Mouse (Mus musculus): ENCODE data around the gene Gm45062.
A peak's percentile ranks its signal among the peaks of the same experiment; 100 is the strongest.

The Gm45062 gene

DNA sequence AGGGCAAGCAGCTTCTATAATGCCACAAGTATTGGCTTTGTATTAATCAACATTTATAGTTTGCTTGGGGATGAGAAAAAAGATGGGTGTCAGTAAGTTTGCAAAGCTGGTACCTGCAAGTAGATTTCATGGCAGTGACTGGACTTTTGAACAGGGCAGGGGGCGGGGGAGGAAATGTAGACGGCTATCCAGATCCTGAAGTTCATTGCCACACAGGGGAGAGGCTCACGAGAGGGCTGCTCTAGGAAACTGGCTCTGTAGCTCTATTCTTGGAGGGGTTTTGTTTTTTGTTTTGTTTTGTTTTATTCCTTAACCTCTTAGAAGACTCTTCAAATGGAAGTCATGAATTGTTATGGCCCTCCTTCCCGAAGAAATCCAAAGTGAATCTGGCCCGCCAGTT lies 162.2 kb downstream of the Gm45062 start:
- DNase-seq, result no peak

DNA sequence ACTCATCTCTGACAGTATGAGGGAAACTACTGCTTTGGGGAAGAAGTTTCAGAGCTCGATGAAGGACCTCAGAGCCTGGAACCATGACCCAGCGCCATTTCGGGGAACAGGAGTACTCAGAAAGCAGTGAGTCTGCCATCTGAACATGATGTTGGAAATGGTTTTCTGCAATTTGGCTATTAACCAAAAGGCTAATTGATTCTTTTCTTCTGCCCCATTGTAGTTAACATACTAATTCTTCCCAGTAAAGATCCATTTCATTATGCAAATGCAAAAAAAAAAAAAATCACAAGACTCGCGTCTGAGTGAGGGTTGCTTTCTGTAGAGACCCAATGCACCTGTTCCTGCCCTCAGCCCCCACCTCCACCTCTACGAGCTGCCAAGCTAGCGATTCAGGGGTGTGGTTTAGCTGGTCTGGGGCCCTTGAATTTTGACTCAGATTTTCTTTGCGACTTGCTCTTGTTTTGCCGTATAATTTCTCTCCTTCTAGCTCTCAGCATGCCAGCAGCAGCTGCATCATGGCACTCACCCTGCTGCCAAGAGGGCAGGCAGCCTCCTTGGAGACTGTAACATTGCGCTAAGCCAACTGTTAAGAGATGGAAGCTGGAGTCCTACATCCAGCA lies 162.8 kb downstream of the Gm45062 start:
- peak; percentile 66 for DNase-seq

DNA sequence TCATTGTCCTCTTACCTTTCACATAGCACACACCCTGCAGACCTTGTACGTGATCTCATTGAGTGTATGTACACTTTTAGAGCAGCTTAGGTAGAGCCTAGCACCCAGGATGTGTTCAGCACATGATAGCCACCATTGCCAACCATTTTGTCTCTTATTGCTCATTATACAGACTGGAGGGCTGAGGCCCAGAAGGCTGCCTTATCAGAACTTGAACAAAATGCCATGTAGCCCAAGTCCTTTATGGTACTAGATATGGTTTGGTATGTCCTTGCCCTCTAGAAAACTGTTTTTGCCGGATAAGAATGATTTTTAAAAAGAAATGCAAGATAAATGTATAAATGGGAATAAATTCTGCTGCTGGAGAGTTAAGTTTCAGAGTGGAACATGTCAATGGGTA lies 163.9 kb downstream of the Gm45062 start:
- no peak for DNase-seq

DNA sequence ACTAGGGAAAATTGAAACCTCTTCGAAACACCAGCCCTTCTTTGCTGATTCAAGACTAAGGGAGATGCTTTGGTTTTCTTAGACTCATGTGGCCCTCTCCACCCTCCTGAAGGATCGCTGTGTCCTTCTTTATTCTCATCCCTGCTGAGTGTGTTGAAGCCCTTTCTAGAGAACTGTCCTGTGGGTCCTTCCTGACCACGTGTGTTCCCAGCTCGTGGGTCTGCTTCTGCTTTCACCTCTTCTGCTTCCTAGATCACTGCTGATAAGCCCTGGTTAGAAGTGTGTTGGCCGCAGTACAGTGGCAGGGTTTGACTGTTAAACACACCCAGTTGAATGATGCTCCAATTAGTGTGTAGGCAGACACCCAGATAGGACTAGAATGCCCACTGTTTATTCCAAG lies 168.4 kb downstream of the Gm45062 start:
- no peak for DNase-seq

DNA sequence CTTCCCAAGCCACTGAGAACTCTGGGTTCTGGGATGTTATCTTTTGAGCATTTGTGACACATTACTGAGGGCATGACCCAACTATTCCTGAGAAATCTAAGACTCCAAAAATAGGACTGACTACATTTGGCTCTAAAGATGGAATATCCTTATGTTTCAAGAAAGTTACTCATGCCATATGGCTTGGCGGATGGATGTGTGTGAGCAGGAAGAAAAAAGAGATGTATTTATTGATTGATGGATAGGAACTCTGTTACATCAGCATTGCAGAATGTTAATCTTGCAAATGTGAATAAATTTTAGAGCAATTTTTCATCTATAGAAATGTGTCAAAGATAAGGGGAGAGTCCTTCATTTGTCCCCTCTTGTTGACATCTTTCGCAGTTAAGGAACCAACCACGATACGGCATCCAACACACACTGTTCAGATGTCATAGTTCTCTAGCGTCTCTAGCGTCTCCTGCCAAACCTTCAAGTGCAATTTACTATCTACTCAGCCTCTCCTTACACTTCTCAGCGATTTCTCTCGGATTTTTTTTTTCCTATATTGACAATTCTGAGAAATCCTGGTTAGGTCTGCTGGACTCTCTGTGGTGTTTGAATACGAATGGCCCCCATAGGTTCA lies 171.5 kb downstream of the Gm45062 start:
- DNase-seq, result no peak

DNA sequence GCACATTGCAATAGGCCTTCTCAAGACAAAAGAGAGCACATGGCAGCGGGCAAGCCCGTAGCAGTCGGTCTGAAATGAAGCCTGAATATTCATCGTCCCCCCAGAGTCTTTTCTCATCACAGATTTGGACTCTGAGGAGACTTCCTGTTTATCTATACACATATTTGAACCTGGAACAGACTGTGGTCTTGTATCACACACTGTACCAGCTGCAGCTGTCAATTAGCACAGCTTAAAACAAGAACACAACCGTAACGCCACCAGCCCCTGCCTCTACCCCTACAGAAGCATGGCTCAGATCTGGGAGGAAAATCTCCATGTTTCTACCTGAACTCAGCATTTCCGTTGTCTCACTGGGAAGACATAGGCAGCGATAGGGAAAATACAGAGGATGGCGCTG lies 173.9 kb downstream of the Gm45062 start:
- DNase-seq, result peak; percentile 47

DNA sequence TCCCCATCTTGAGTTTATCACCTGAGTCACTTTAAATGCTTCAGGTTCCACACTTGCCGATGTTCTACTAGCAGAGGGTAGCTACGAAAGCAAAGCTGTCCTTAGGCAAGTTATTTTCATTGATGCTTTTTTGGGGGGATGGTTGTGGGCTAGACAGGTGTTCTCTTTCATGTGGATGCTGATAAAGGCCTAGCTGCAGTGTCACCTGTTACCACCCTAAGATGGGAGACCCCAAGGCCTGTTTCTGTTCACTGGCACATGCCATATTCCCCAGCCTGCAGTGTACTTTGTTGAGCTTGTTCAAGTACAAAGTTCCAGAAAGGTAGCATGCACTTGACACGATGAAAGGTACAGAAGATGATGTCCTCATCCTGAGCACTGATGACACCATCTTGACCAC lies 178.7 kb downstream of the Gm45062 start:
- DNase-seq, result peak; percentile 53

DNA sequence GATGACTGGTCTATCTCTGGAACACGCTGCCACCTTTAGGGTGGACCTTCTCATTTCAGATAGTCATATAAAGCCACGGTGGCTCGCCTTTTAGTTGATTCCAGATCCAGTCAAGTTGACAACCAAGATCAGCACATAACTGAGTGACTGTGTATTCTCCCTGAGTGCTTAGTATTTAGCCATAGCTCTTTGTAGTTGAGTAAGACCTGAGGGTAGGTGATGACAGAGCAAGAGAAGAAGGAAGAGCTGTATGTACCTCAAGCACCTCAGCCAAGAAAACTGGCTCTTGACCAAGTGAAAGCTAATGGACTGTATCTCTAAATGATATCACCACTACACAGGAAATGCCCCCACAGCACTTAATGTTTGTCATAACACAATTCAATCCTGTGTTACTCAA lies 182.6 kb downstream of the Gm45062 start:
- DNase-seq, result no peak

DNA sequence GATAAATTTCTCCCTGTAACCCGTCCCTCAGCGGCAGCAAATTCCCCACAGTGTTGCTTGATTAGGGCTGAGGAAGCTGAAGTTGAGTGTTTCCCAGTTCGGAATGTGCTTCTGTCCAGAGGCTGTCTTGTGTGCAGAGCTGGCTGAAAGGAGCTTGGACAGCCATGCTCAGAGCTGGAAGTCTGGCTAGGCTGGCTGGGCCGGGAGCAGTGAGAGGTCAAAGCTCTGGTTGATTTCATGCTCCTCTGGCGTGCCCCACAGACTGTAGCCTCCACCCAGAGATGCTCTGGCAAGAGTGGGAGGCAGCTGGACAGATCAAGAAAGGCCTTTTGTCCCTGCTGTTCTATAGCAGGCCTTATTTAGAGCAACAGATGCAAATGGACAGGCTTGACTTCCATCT lies 187.5 kb downstream of the Gm45062 start:
- DNase-seq, result no peak

DNA sequence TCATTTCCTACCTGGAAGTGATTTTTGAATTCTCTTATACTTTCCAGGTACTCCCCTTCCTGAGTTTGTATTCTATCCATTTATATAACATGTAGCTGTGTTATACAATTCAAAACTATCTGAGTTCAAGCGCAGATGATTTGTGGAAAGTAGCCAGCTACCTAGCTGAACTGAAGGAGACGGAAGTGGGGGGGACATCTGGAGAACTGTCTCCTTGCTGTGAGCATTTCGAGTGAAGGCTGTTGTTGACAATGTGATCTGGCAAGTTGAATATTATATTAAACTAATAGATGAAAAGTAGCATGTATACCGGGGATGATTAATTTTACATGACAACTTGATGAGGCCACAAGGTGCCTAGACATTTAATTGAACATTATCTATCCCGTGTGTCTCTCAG lies 196.3 kb downstream of the Gm45062 start:
- no peak for DNase-seq

DNA sequence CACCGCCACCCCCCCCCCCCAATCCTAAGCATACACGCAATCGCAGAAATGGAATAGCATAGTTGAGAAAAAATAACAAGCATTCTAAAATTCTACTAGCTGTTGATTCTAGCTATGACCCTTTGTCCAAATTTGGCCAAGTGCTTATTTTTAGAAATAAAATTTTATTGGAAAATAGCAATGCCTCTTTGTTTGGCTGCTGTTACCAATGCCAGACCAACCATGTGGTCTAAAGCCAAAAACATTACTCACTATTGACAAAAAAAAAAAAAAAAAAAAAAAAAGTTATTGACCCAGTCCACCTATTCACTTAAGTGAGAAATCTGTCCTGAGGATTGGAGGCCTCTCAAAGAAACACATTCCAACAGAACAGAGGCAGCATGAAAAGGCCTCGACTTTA lies 199.3 kb downstream of the Gm45062 start:
- DNase-seq, result no peak

DNA sequence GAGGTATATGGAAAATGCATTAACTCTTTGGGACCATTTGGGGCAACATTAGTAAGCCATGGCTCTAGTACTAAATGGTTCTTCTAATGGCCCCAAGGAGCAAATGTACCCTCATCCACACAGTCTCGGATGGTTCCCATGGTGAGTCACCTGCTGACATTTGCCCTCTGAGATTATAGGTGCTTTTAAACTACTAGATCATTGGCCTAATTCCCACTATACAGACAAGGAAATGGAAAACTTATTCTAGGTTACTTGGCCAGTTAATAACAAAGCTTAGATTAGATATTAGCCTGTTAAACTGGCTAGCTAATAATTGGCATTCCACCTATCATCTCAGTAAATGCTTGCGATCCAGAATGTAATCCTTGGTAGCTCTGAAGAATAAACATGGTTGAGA lies 203.2 kb downstream of the Gm45062 start:
- no peak for DNase-seq

DNA sequence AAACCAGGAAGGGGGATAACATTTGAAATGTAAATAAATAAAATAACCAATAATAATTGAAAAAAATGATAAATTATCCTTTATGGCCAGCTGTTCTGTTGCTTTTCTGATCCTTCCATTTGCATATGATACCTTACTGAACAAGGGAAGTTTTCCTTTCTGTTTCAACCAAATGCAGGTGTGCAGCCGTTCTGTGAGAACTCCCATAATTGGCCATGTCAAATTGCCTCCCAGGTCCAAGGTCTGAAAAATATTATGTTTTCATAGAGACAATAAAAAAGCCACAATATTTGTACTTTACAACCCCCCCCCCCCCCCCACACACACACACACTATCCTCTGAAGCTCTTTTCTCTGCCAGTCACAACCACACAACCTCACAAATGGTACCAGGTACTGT lies 206.1 kb downstream of the Gm45062 start:
- no peak for DNase-seq

DNA sequence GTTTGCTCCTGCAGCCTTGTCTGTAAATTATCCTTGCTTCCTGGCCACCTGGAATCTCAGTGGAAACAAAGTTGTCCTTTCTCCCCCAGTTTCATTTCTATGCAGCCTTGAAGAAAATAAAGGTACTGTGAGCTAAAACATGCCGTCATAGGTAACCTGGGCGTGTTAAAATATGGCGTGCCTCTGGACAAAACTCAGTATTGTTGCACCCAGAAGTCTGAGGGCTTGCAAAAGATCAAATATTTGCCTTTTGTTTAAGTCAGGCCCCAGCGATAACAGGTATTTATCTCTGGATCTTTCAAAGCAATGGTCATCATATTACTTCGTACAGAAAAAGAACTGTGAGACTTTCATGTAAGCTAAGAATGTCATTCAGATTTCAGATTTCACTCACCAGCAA lies 206.7 kb downstream of the Gm45062 start:
- no peak for DNase-seq

DNA sequence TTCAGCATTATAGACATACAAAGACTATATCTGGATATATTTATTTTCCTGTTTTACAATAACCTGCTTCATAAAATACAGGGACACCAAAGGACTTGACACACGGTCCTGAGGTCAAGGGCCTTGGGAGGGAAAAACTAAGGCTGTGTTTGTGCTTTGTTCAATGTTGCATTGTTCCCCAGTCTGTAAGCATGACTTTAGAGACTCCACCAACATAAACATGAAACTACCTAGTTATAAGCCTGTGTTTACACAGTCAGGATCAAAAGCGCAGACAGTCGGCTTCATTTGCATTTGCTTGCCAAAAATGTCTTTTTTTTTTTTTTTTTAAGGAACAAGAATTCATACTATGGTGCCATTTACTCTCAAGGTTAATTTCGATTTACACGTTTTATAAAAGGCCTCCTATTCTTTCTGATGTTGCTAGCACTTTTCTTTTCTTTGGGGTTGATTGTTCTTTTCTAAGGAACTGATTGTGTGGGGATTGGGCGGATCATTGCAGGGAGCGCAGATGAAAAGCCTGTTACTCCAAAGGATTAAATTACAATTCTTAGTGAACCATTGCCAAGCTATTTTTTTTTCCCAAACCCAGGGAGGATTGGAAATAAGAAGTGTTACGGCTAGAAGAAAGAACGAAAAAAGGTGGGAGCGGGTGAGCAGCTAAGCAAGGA lies 208.6 kb downstream of the Gm45062 start:
- no peak for DNase-seq

DNA sequence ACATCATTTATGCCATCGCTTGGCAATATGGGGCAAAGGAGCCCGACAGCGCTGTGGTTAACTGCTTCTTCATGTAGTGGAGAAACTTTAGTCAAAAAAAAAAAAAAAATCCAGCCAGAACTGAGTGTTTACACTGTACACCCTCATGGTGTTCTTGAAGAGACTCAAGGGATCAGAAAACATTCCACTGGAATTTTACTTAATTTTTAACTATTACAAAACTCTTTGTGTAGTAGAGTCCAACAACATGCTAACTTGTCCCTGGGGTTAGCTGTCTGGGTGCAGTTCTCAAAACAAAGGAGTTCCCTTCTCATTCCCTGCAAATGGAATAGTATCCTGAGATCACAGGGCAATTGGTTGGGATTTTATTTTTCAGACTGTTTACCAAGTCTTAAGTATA lies 210.7 kb downstream of the Gm45062 start:
- DNase-seq, result no peak

DNA sequence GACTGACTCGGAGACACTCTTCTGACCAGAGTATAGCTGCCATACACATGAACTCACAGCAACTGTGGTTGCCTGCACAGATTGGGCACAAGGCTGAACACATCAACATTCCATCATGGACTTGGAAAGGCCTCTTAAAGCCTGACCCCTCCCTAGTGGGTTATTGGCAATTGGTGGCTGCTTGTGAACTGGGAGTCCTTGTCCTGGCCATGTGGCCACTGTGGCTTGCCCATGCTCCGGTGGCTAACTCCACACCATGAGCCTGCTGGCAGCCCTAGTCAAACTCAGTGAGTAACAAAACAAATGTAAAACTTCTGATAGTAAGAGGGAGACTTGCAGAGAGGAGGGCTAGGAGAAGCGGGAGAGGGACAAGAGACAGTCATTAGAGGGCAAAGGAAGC lies 212.9 kb downstream of the Gm45062 start:
- no peak for DNase-seq

DNA sequence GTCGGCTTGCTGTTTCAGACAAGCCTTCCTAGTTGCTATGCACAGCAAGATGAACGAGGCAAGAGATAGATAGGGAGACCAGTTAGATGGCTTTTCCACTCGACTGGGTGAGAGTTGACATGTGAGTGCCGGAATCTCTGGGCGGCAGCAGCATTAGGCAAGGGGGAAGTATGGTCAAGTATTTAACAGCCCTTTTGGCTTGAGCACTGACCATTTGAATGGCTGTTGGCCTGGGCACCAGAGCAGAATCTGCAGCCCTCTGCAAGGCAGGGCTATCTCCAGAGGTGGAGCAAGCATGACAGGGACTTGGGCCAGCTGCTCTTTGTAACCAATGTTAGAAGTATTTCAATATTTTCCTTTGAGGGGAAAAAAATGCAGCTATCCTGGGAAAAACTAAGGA lies 213.7 kb downstream of the Gm45062 start:
- no peak for DNase-seq

DNA sequence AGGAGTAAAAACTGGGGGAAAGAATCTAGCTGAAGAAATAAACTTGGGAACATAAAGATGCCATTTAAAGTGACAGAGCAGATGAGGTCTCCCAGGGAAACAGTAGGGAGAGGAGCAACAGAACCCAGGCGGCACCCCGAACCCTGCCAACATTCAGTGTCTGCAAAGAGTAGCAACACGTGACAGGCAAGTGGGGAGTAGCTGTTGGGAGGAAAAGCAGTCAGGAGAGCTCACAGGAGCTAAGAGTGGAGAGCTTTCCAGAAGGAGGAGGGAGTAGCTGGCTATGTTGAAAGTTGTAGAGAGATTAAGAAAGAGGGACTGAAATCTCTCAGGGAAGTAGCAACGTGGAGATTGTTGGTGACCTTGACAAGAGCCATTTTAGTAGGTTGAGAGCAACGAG lies 214.2 kb downstream of the Gm45062 start:
- no peak for DNase-seq

DNA sequence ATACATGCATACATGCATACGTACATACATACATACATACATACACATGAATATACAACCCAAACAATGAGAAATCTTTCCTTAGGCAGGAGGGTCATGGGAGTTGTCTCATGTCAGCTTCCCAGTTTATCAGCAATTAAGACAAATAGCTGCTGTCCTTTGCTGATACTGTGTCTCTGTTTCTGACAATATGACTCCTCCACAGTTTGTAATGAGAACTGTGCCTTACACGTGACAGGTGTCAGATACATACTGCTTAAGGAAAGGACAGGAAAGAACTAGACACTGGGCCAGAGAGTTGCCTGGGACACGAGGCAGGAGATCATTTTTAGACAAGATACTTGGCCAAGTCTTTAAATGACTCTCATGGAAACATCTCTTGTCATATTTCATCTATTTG lies 215.1 kb downstream of the Gm45062 start:
- DNase-seq, result no peak

DNA sequence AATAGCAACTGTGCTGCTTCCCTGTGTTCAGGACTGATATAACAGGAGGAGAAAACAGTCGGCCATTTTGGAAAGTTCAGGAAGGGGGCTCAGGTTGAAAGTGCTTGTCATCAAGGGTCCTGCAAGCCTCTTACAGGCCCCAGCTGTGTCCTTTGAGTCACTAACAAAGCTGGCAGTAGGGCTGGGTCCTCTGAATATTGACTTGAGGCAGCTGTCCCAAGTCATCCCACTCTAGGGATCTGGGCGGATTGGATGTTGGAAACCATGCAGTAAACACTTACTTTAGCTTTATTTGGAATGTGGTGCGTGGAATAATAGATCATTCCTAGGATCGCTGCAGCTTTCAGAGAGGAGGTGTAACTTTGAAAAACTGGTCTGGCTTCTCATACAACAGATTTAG lies 215.6 kb downstream of the Gm45062 start:
- no peak for DNase-seq

DNA sequence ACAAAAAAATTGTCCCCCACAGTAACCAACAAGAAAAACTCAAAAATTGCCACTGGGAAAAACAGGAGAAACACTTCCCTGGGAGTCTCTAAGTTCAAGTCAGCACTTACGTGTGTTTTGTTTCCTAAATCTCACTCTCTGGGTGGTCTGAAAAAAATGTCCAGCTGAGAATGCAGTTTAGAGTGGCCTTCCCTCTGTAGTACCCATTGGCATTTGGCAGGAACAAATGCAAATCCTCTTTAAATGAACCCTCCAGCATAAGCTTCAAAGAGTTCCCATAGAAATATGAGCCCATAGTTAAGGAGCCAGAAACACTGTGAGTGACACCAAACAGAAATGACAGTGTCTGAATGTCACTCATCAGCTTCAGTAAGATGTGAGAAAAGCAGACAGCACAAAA lies 219.9 kb downstream of the Gm45062 start:
- DNase-seq, result no peak

DNA sequence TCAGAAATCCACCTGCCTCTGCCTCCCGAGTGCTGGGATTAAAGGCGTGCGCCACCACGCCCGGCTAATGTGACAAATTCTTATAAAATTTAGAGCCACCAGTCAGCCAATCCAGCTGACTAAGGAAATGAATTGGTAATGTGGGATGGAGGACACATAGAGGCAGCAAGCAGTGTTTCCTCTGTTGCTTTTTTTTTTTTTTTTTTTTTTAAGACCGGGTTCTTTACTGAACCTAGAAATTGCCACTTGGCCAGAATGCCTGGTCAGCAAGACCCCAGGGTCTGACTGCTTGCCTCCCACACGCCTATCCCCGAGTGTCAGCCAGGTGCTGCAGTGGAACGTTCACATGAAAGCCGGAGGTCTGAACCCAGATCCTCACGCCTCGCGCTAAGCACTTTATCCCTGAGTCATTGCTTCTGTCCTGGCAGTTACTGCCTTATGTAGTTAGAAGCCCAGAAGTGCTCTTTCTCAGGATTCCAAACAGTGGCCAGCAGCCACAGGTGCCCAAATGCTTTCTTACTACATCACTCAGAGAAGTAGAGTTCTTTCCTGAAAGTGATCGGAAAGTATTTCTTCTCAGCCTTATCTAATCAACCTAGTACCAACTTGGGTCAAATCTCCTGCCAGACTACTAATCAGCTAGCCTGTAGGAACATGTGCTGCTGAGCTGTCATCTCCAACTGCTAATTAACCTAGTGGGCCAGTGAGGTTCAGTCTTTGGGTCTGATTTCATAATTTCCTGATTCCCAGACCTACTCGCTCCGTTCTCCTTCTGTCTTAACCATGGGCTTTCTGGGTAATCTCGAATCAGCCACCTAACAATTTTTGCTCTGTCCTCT lies 225.4 kb downstream of the Gm45062 start:
- DNase-seq, result peak; percentile 64
